Mouse (Mus musculus) spleen, adult 2 months (tissue): ENCODE measurements around the gene Zbtb16.

Experiments
- CTCF ChIP-seq: fragments of 200-500 bp; IDR thresholded peaks from 2 replicates; pipeline ENCODE4 v1.5.1; 2011; ENCODE audit warnings: mild to moderate bottlenecking, inconsistent platforms; ENCODE audit not compliant: insufficient read depth, insufficient read length, insufficient replicate concordance; ENCODE audit errors: extremely low read depth
- POLR2A ChIP-seq: fragments of 200-500 bp; IDR thresholded peaks from 2 replicates; pipeline ENCODE4 v1.6.1; 2011; ENCODE audit warnings: low read depth, low read length, inconsistent platforms

DNA sequence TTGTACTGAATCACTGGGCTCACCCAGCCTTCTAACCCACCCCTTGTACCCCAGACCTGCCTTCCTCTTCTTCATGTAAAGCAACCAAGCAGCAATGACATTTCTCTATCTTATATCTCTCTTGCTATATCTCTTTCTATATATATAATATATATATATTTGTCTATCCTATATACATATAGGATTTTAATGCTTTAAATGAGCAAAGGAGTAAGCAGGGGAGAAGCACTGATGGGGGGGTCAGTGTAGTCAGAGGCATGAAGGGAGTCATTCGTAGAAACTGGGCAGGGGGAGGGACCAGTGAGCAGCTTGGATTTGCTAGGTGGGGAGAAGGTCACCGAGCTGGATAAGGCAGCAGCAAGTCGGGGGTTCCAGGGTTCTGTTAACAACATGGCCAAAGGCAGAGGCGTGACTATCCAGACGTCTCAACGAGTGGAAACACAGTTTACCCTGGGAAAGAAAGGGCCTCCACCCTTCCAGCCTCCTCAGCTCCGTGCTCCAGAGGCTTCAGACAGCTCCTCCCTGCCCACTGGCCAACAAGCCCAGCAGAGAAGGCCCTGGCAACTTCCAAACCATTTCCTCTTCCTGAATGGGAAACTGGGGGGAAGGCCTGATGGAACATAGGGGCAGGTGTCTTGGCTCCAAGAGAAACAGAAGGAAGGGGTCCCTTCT, 182.5 kb downstream of the Zbtb16 start:
- no peak for TF ChIP-seq POLR2A
- no peak for TF ChIP-seq CTCF
